Mouse (Mus musculus): Measurements from ENCODE around the gene Rec8. TPM values are rescaled to one million over a fixed set of nuclear protein-coding genes. Genes with fewer than 3 reads are reported as not detected.

The Rec8 gene
- polyA plus RNA-seq, 1 experiment from 2014 or later = 9.0 TPM

DNA sequence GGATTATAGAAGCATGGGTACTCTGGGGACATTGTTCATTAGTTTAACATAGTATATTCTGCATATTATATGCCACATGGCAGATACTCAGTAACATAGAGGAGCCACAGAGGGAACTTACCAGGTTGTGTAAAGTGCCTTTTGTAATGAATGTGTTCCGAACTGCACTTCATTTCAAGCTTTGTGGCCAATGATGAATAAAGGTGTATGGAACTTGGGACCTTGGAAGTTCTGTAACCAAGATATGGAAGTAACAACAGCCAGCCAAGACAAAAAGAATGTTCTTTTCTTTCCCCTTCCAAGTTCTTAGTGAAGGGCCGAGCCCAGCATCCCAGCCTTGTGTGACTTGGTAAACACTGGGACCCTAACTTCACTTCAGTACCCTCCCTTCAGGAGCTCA is 32.0 kb downstream of the Rec8 start, which contains the start of gene Tssk4:
Gene Tssk4 (plus strand): TSS at position 301 of the 400 bp plus-strand sequence.
- H3K4me2 ChIP-seq (replicated peaks) = no peak within 1 kb of the TSS
- 95% methylated on average over 2 of the region's 2 CpGs for WGBS
- H3K27me3 ChIP-seq (ENCODE audit: control insufficient read depth, insufficient read depth, low read length) = no peaks in the 10 kb centered on the region
- no peaks in the 10 kb centered on the region; the same call in 1 of the 2 replicates for H3K36me3 ChIP-seq (replicated peaks; ENCODE audit: control insufficient read depth, insufficient read depth)
- DNase-seq (ENCODE audit: low spot score) (no peak), ATAC-seq (ENCODE audit: low FRiP score) (no peak)
- no peak within 1 kb of the TSS for H3K9ac ChIP-seq
- H3K4me1 ChIP-seq (replicated peaks; ENCODE audit: control insufficient read depth, insufficient read depth, low read length) = peaks cover 3% of the 10 kb centered on the region; the same call in 1 of the 2 replicates
- no peaks in the 10 kb centered on the region for H3K9me3 ChIP-seq (ENCODE audit: control insufficient read depth, low read length)
- no peak within 1 kb of the TSS for H3K4me3 ChIP-seq (replicated peaks; ENCODE audit: low read length)
- no peak within 1 kb of the TSS for H3K27ac ChIP-seq

DNA sequence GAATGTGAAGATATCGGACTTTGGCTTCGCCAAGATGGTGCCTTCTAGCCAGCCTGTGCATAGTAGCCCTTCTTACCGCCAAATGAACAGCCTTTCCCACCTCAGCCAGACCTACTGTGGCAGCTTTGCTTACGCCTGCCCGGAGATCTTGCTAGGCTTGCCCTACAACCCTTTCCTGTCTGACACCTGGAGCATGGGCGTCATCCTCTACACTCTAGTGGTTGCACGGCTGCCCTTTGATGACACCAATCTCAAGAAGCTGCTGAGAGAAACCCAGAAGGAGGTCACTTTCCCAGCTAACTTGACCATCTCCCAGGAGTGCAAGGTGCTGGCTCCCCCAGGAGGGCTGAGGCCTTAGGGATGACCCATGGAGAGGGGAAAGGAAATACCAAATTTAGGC is 33.7 kb downstream of the Rec8 start:
- H3K4me2 ChIP-seq (replicated peaks) = no peak overlapping the region
- no peak for ATAC-seq (ENCODE audit: low FRiP score)
- no peaks in the 10 kb centered on the region; the same call in 1 of the 2 replicates for H3K36me3 ChIP-seq (replicated peaks; ENCODE audit: control insufficient read depth, insufficient read depth)
- DNase-seq (ENCODE audit: low spot score) = no peak
- no peaks in the 10 kb centered on the region for H3K27me3 ChIP-seq (ENCODE audit: control insufficient read depth, insufficient read depth, low read length)
- WGBS = 90% methylated on average over 7 of the region's 7 CpGs
- no peak overlapping the region for H3K4me3 ChIP-seq (replicated peaks; ENCODE audit: low read length)
- H3K9me3 ChIP-seq (ENCODE audit: control insufficient read depth, low read length) = no peaks in the 10 kb centered on the region
- no peak overlapping the region for H3K9ac ChIP-seq
- H3K27ac ChIP-seq = no peak overlapping the region
- no peaks in the 10 kb centered on the region for H3K4me1 ChIP-seq (replicated peaks; ENCODE audit: control insufficient read depth, insufficient read depth, low read length)

GRCm38 (mm10) chr14:55656935-55657334 is 39.1 kb downstream of the Rec8 start:
- H3K27ac ChIP-seq = no peak overlapping the region
- 92% methylated on average over 3 of the region's 3 CpGs for WGBS
- no peak overlapping the region for H3K4me3 ChIP-seq (replicated peaks; ENCODE audit: low read length)
- peaks cover 25% of the 10 kb centered on the region for H3K36me3 ChIP-seq (replicated peaks; ENCODE audit: control insufficient read depth, insufficient read depth)
- H3K9me3 ChIP-seq (ENCODE audit: control insufficient read depth, low read length) = no peaks in the 10 kb centered on the region
- no peak overlapping the region for H3K9ac ChIP-seq
- H3K27me3 ChIP-seq (ENCODE audit: control insufficient read depth, insufficient read depth, low read length) = no peaks in the 10 kb centered on the region
- H3K4me2 ChIP-seq (replicated peaks) = no peak overlapping the region
- DNase-seq (ENCODE audit: low spot score) = no peak
- H3K4me1 ChIP-seq (replicated peaks; ENCODE audit: control insufficient read depth, insufficient read depth, low read length) = peaks cover 12% of the 10 kb centered on the region; the same call in 1 of the 2 replicates
- ATAC-seq (ENCODE audit: low FRiP score) = no peak

DNA sequence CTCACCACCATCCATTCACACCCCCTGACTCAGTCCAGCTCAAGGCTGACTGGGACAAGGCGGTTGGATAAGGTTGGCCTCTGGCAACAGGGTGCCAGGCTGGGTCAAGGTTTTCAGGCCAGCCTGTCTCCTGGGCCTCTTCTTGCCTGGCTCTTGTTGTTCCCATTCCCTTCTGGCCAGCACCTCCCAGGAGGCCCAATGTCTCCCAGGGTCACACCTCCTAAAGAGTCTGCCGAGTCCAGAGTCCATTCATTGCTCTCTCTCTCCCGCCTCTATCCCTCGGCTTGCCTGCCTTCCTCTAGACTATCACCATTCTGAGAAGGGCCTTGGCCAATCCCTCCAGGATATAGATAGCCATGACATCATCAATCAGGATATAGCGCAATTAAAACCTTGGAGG is 40.2 kb downstream of the Rec8 start:
- H3K9ac ChIP-seq = no peak overlapping the region
- H3K27me3 ChIP-seq (ENCODE audit: control insufficient read depth, insufficient read depth, low read length) = no peaks in the 10 kb centered on the region
- no peak overlapping the region for H3K4me3 ChIP-seq (replicated peaks; ENCODE audit: low read length)
- H3K27ac ChIP-seq = no peak overlapping the region
- H3K4me2 ChIP-seq (replicated peaks) = no peak overlapping the region
- H3K4me1 ChIP-seq (replicated peaks; ENCODE audit: control insufficient read depth, insufficient read depth, low read length) = peaks cover 12% of the 10 kb centered on the region; the same call in 1 of the 2 replicates
- ATAC-seq (ENCODE audit: low FRiP score) = no peak
- 95% methylated on average over 5 of the region's 5 CpGs for WGBS
- DNase-seq (ENCODE audit: low spot score) = no peak
- no peaks in the 10 kb centered on the region for H3K9me3 ChIP-seq (ENCODE audit: control insufficient read depth, low read length)
- peaks cover 34% of the 10 kb centered on the region for H3K36me3 ChIP-seq (replicated peaks; ENCODE audit: control insufficient read depth, insufficient read depth)

- H3K9me3 ChIP-seq (ENCODE audit: control insufficient read depth, low read length) = no peaks in the 10 kb centered on the region
- H3K27me3 ChIP-seq (ENCODE audit: control insufficient read depth, insufficient read depth, low read length) = no peaks in the 10 kb centered on the region
- ATAC-seq (ENCODE audit: low FRiP score) (peak; percentile 95), DNase-seq (ENCODE audit: low spot score) (peak; percentile 82)
- peak within 1 kb of the TSS; percentile 73 for H3K4me3 ChIP-seq (replicated peaks; ENCODE audit: low read length)
- H3K36me3 ChIP-seq (replicated peaks; ENCODE audit: control insufficient read depth, insufficient read depth) = peaks cover 45% of the 10 kb centered on the region
- H3K4me2 ChIP-seq (replicated peaks) = peak within 1 kb of the TSS; percentile 65
- peaks cover 12% of the 10 kb centered on the region; the same call in 1 of the 2 replicates for H3K4me1 ChIP-seq (replicated peaks; ENCODE audit: control insufficient read depth, insufficient read depth, low read length)
- H3K9ac ChIP-seq = peak within 1 kb of the TSS; percentile 79
- under 1% methylated on average over 39 of the region's 39 CpGs for WGBS
- H3K27ac ChIP-seq = peak within 1 kb of the TSS; percentile 88
These were observed 42.2 kb downstream of the Rec8 start, which contains the start of gene Mdp1 for GRCm38 (mm10) chr14:55659960-55660573. Mdp1 (minus strand) TSS chr14:55660508.

- no peak for DNase-seq (ENCODE audit: low spot score)
- Histone ChIP-seq H3K9me3 (ENCODE audit: control insufficient read depth, low read length) (no peaks in the 10 kb centered on the region), H3K4me2 (replicated peaks) (peak overlapping the region; percentile 65), H3K36me3 (replicated peaks; ENCODE audit: control insufficient read depth, insufficient read depth) (peaks cover 48% of the 10 kb centered on the region), H3K4me1 (replicated peaks; ENCODE audit: control insufficient read depth, insufficient read depth, low read length) (peaks cover 12% of the 10 kb centered on the region; the same call in 1 of the 2 replicates), H3K9ac (no peak overlapping the region), H3K4me3 (replicated peaks; ENCODE audit: low read length) (peak overlapping the region; percentile 73), H3K27me3 (ENCODE audit: control insufficient read depth, insufficient read depth, low read length) (no peaks in the 10 kb centered on the region), H3K27ac (0 out of 2 replicates have a peak overlapping the region, but pooled peaks have one; percentile 88)
- no peak for ATAC-seq (ENCODE audit: low FRiP score)
- 50% methylated on average over 2 of the region's 2 CpGs for WGBS
These were observed 42.8 kb downstream of the Rec8 start for GRCm38 (mm10) chr14:55660636-55661035.

DNA sequence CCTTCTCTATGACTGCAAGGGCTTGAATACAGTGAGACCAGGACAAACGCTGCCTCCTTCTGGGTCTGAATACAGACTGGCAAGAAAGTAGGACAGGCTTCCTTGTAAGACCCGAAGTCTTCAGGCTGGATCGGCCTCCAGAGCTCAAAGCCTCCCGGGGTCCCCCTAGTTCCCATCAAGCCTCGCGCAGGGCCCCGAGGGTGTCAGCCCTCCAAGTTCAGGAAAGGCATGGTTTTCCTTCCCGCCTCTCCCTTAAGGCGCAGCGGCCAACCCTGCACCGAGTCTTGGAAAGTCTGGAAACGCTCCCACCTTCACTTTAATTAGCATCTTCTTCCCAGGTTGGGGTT is 53.6 kb downstream of the Rec8 start:
- ATAC-seq (ENCODE audit: low FRiP score) (peak; percentile 65), DNase-seq (ENCODE audit: low spot score) (no peak)
- peak overlapping the region; percentile 71 for H3K4me2 ChIP-seq (replicated peaks)
- H3K4me1 ChIP-seq (replicated peaks; ENCODE audit: control insufficient read depth, insufficient read depth, low read length) = peaks cover 20% of the 10 kb centered on the region
- H3K4me3 ChIP-seq (replicated peaks; ENCODE audit: low read length) = peak overlapping the region; percentile 78
- H3K9me3 ChIP-seq (ENCODE audit: control insufficient read depth, low read length) = no peaks in the 10 kb centered on the region
- WGBS = under 1% methylated on average over 12 of the region's 12 CpGs
- H3K36me3 ChIP-seq (replicated peaks; ENCODE audit: control insufficient read depth, insufficient read depth) = peaks cover 27% of the 10 kb centered on the region
- H3K9ac ChIP-seq = peak overlapping the region; percentile 75
- H3K27ac ChIP-seq = peak overlapping the region; percentile 92
- no peaks in the 10 kb centered on the region for H3K27me3 ChIP-seq (ENCODE audit: control insufficient read depth, insufficient read depth, low read length)

GRCm38 (mm10) chr14:55671833-55672740 is 54.2 kb downstream of the Rec8 start, which contains the start of the genes Gmpr2 and Nedd8:
Gmpr2 (plus strand) TSS chr14:55671941.
Nedd8 (minus strand) TSS chr14:55672124.
- no peaks in the 10 kb centered on the region for H3K27me3 ChIP-seq (ENCODE audit: control insufficient read depth, insufficient read depth, low read length)
- peak within 1 kb of the TSS; percentile 78 for H3K4me3 ChIP-seq (replicated peaks; ENCODE audit: low read length)
- peaks cover 30% of the 10 kb centered on the region for H3K36me3 ChIP-seq (replicated peaks; ENCODE audit: control insufficient read depth, insufficient read depth)
- peaks cover 20% of the 10 kb centered on the region for H3K4me1 ChIP-seq (replicated peaks; ENCODE audit: control insufficient read depth, insufficient read depth, low read length)
- peak within 1 kb of the TSS; percentile 92 for H3K27ac ChIP-seq
- no peaks in the 10 kb centered on the region for H3K9me3 ChIP-seq (ENCODE audit: control insufficient read depth, low read length)
- H3K9ac ChIP-seq = peak within 1 kb of the TSS; percentile 75
- WGBS = 2% methylated on average over 38 of the region's 38 CpGs
- peak within 1 kb of the TSS; percentile 71 for H3K4me2 ChIP-seq (replicated peaks)
- ATAC-seq (ENCODE audit: low FRiP score) = peak; percentile 98
- DNase-seq (ENCODE audit: low spot score) = peak; percentile 91

DNA sequence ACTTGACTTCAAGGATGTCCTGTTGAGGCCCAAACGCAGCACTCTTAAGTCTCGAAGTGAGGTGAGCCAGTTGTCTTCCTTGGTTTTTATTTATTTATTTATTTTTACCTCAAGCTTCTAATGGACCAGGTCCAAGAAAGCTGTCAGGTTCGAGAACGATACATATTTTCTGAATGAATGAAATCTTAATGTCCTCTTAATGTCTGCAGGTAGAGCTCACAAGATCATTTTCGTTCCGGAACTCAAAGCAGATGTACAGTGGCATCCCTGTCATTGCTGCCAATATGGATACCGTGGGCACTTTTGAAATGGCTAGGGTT is 54.9 kb downstream of the Rec8 start:
- Histone ChIP-seq H3K4me2 (replicated peaks) (peak overlapping the region; percentile 71), H3K27ac (0 out of 2 replicates have a peak overlapping the region, but pooled peaks have one; percentile 92), H3K27me3 (ENCODE audit: control insufficient read depth, insufficient read depth, low read length) (no peaks in the 10 kb centered on the region), H3K9ac (peak overlapping the region; percentile 75), H3K4me1 (replicated peaks; ENCODE audit: control insufficient read depth, insufficient read depth, low read length) (peaks cover 20% of the 10 kb centered on the region), H3K36me3 (replicated peaks; ENCODE audit: control insufficient read depth, insufficient read depth) (peaks cover 36% of the 10 kb centered on the region), H3K4me3 (replicated peaks; ENCODE audit: low read length) (peak overlapping the region; percentile 78), H3K9me3 (ENCODE audit: control insufficient read depth, low read length) (no peaks in the 10 kb centered on the region)
- DNase-seq (ENCODE audit: low spot score) = no peak
- 86% methylated on average over 7 of the region's 7 CpGs for WGBS
- no peak for ATAC-seq (ENCODE audit: low FRiP score)

Data from hindbrain, embryonic 14.5 days (tissue).